In genomic region chr12:5185603-5186002, GRCm38 (mm10) we compare ENCODE assay signal across 28 mouse cellular contexts.
DNase-seq lines count a peak whose midpoint lies in the region; ATAC-seq lines count a peak whose summit lies in the region.
"Had no signal": no experiment of that assay in that cellular context is flagged by ENCODE, and none has a peak within 500 bp of the region (broad histone marks: within the 10 kb centered on the region; RNA-seq: fewer than 3 reads in every experiment).

No protein-coding gene starts in this region.

- peaks cover 43% of the 10 kb centered on the region for H3K4me1 ChIP-seq in heart, embryonic 12.5 days (replicated peaks)
- peaks cover 23% of the 10 kb centered on the region for H3K4me1 ChIP-seq in heart, embryonic 11.5 days (ENCODE audit: control insufficient read depth, insufficient read depth, low read length)
- H3K4me1 ChIP-seq in brown adipose tissue, adult 24 weeks (ENCODE audit: control insufficient read depth, insufficient read depth, insufficient read length, low read length), result peaks cover 4% of the 10 kb centered on the region; the same call in 1 of the 2 replicates

- no peak overlapping the region for H3K9ac ChIP-seq in heart, embryonic 12.5 days
- no peak overlapping the region for H3K9ac ChIP-seq in heart, embryonic 11.5 days (ENCODE audit: low read depth, low read length)
- H3K9ac ChIP-seq: embryonic facial prominence, embryonic 12.5 days; embryonic facial prominence, embryonic 15.5 days; forebrain, embryonic 12.5 days; forebrain, embryonic 15.5 days; hindbrain, embryonic 14.5 days had no signal

- no peak overlapping the region for H3K4me3 ChIP-seq in heart, embryonic 12.5 days
- H3K4me3 ChIP-seq in heart, embryonic 11.5 days (ENCODE audit: low read depth, low read length), result no peak overlapping the region
- H3K4me3 ChIP-seq in brown adipose tissue, adult 24 weeks (ENCODE audit: insufficient read depth, low read depth, low read length), result no peak overlapping the region
- H3K4me3 ChIP-seq: embryonic facial prominence, embryonic 12.5 days; embryonic facial prominence, embryonic 15.5 days; erythroblast, embryonic 14.5 days; forebrain, embryonic 12.5 days; forebrain, embryonic 15.5 days; heart, adult 2 months had no signal

- H3K9me3 ChIP-seq in heart, embryonic 12.5 days (replicated peaks), result no peaks in the 10 kb centered on the region
- no peaks in the 10 kb centered on the region for H3K9me3 ChIP-seq in heart, embryonic 11.5 days (replicated peaks; ENCODE audit: control insufficient read depth, low read length)
- H3K9me3 ChIP-seq: embryonic facial prominence, embryonic 12.5 days; embryonic facial prominence, embryonic 15.5 days; forebrain, embryonic 12.5 days; forebrain, embryonic 15.5 days had no signal

- DNase-seq in heart, adult 11 months, result peak; percentile 93
- DNase-seq in heart, adult 9 months (ENCODE audit: low spot score in 2 of 2), result peak; percentile 14 to 28
- no peak for DNase-seq in urinary bladder, postnatal 10 days (ENCODE audit: low spot score)
- DNase-seq: adrenal gland, postnatal 10 days; adrenal gland, postnatal 36 days; cerebellum, adult 11 months; cerebellum, adult 2 months; cerebellum, adult 9-11 months; cerebellum, postnatal 25 days; gastrocnemius, postnatal 10 days; heart, adult 2 months; heart, postnatal 4 days; kidney, adult 18-20 months; kidney, adult 9 months had no signal

- no peaks in the 10 kb centered on the region for H3K27me3 ChIP-seq in heart, embryonic 12.5 days (replicated peaks)
- H3K27me3 ChIP-seq in heart, embryonic 11.5 days (ENCODE audit: control insufficient read depth, insufficient read depth, low read length), result no peaks in the 10 kb centered on the region
- H3K27me3 ChIP-seq: embryonic facial prominence, embryonic 12.5 days; embryonic facial prominence, embryonic 15.5 days; forebrain, embryonic 15.5 days; Patski had no signal

- H3K4me2 ChIP-seq in heart, embryonic 12.5 days, result no peak overlapping the region
- H3K4me2 ChIP-seq in heart, embryonic 11.5 days, result no peak overlapping the region
- H3K4me2 ChIP-seq: embryonic facial prominence, embryonic 12.5 days; embryonic facial prominence, embryonic 15.5 days; forebrain, embryonic 12.5 days; forebrain, embryonic 15.5 days; hindbrain, embryonic 14.5 days had no signal

- no peaks in the 10 kb centered on the region for H3K36me3 ChIP-seq in heart, embryonic 12.5 days
- no peaks in the 10 kb centered on the region for H3K36me3 ChIP-seq in heart, embryonic 11.5 days (ENCODE audit: control insufficient read depth, insufficient read depth, low read length)
- H3K36me3 ChIP-seq: embryonic facial prominence, embryonic 12.5 days; embryonic facial prominence, embryonic 15.5 days; forebrain, embryonic 12.5 days; forebrain, embryonic 15.5 days had no signal

- no peak for ATAC-seq in heart, embryonic 12.5 days (ENCODE audit: insufficient number of reproducible peaks, low FRiP score)
- no peak for ATAC-seq in heart, embryonic 11.5 days (replicated peaks; ENCODE audit: insufficient number of reproducible peaks, low FRiP score, low TSS enrichment)
- ATAC-seq: CD4-positive, CD25-positive, alpha-beta regulatory T cell, adult 4 months; forebrain, embryonic 15.5 days; hindbrain, postnatal 0 days; inflammation-experienced regulatory T-cells, adult 6 months; intestine, embryonic 16.5 days; Patski had no signal

- H3K27ac ChIP-seq in heart, embryonic 12.5 days (ENCODE audit: poor library complexity, severe bottlenecking), result no peak overlapping the region
- H3K27ac ChIP-seq in heart, embryonic 11.5 days (ENCODE audit: low read depth, low read length), result no peak overlapping the region
- H3K27ac ChIP-seq in brown adipose tissue, adult 24 weeks (replicated peaks; ENCODE audit: low read depth, low read length), result peak overlapping the region; percentile 60; the same call in 1 of the 2 replicates
- H3K27ac ChIP-seq: embryonic facial prominence, embryonic 12.5 days; embryonic facial prominence, embryonic 15.5 days; forebrain, embryonic 12.5 days; forebrain, embryonic 15.5 days; heart, adult 2 months; hindbrain, embryonic 14.5 days; hindbrain, postnatal 0 days had no signal

- 89% methylated on average over 6 of the region's 6 CpGs for WGBS in heart, embryonic 12.5 days
- 90% methylated on average over 6 of the region's 6 CpGs for WGBS in heart, embryonic 11.5 days (ENCODE audit: insufficient replicate concordance)
